30 mouse cellular contexts compared by ENCODE assay signal in genomic region chr19:40476491-40476890, GRCm38 (mm10). TPM values are rescaled to one million over a fixed set of nuclear protein-coding genes. Genes with fewer than 3 reads are reported as not detected.
A peak's percentile ranks its signal among the peaks of the same experiment; 100 is the strongest.
DNase-seq lines count a peak whose midpoint lies in the region; ATAC-seq and TF ChIP-seq lines count a peak whose summit lies in the region.
"Had no signal": no experiment of that assay in that cellular context is flagged by ENCODE, and none has a peak within 500 bp of the region (broad histone marks: within the 10 kb centered on the region; RNA-seq: fewer than 3 reads in every experiment).

No protein-coding gene starts in this region.

- H3K27ac ChIP-seq in heart, embryonic 13.5 days (replicated peaks): 0 out of 2 replicates have a peak overlapping the region, but pooled peaks have one; percentile 66
- peak overlapping the region; percentile 81 for H3K27ac ChIP-seq in liver, postnatal 0 days (ENCODE audit: low read depth)
- no peak overlapping the region for H3K27ac ChIP-seq in kidney, embryonic 16.5 days (ENCODE audit: low read length)
- H3K27ac ChIP-seq: embryonic facial prominence, embryonic 13.5 days; forebrain, embryonic 15.5 days; hindbrain, embryonic 13.5 days; limb, embryonic 10.5 days; midbrain, embryonic 12.5 days had no signal

- no peak for TF ChIP-seq CTCF in liver, postnatal 0 days (IDR thresholded peaks at IDR 0.05; ENCODE audit: low read depth)

- peaks cover 67% of the 10 kb centered on the region for H3K4me1 ChIP-seq in heart, embryonic 13.5 days
- H3K4me1 ChIP-seq in liver, postnatal 0 days (ENCODE audit: insufficient read depth): peaks cover 51% of the 10 kb centered on the region
- peaks cover 12% of the 10 kb centered on the region for H3K4me1 ChIP-seq in kidney, embryonic 16.5 days (ENCODE audit: insufficient read depth, low read length)
- H3K4me1 ChIP-seq: midbrain, embryonic 12.5 days had no signal

- no peak for ATAC-seq in heart, embryonic 13.5 days (ENCODE audit: extremely low read depth, insufficient number of reproducible peaks, low FRiP score, low TSS enrichment)
- peak; percentile 52 for ATAC-seq in liver, postnatal 0 days
- ATAC-seq in kidney, embryonic 16.5 days (ENCODE audit: low FRiP score, low TSS enrichment): no peak
- no peak for ATAC-seq in CD4-positive, CD25-positive, alpha-beta regulatory T cell, adult 4 months
- ATAC-seq: activated CD4-positive, CD25-positive, alpha-beta regulatory T cell, adult 4 months; forebrain, embryonic 15.5 days; inflammation-experienced regulatory T-cells, adult 6 months had no signal

- WGBS in heart, embryonic 13.5 days: 79% methylated on average over 4 of the region's 4 CpGs
- 59% methylated on average over 4 of the region's 4 CpGs for WGBS in liver, postnatal 0 days (ENCODE audit: insufficient replicate concordance)
- 34% methylated on average over 4 of the region's 4 CpGs for WGBS in large intestine, adult 2 months
- whole genome bisulfite sequencing in kidney, embryonic 16.5 days: 81% methylated on average over 4 of the region's 4 CpGs

- no peak overlapping the region for H3K4me2 ChIP-seq in heart, embryonic 13.5 days
- H3K4me2 ChIP-seq in liver, postnatal 0 days (ENCODE audit: low read depth, low read length): peak overlapping the region; percentile 42; the same call in 1 of the 2 replicates
- H3K4me2 ChIP-seq in kidney, embryonic 16.5 days (replicated peaks; ENCODE audit: low read depth, low read length): no peak overlapping the region
- H3K4me2 ChIP-seq: embryonic facial prominence, embryonic 13.5 days; forebrain, embryonic 15.5 days; hindbrain, embryonic 13.5 days; liver, embryonic 11.5 days; midbrain, embryonic 12.5 days had no signal

- H3K9ac ChIP-seq in heart, embryonic 13.5 days: no peak overlapping the region
- no peak overlapping the region for H3K9ac ChIP-seq in liver, postnatal 0 days (replicated peaks)
- H3K9ac ChIP-seq in kidney, embryonic 16.5 days (replicated peaks; ENCODE audit: low read length): no peak overlapping the region
- H3K9ac ChIP-seq: embryonic facial prominence, embryonic 13.5 days; forebrain, embryonic 15.5 days; hindbrain, embryonic 13.5 days; midbrain, embryonic 12.5 days had no signal

- no peaks in the 10 kb centered on the region for H3K9me3 ChIP-seq in heart, embryonic 13.5 days
- no peaks in the 10 kb centered on the region for H3K9me3 ChIP-seq in liver, postnatal 0 days (ENCODE audit: low read length)
- no peaks in the 10 kb centered on the region for H3K9me3 ChIP-seq in kidney, embryonic 16.5 days (ENCODE audit: low read length)
- H3K9me3 ChIP-seq: embryonic facial prominence, embryonic 13.5 days; forebrain, embryonic 15.5 days; hindbrain, embryonic 13.5 days; limb, embryonic 10.5 days; midbrain, embryonic 12.5 days had no signal

- no peaks in the 10 kb centered on the region for H3K27me3 ChIP-seq in heart, embryonic 13.5 days (replicated peaks)
- H3K27me3 ChIP-seq in liver, postnatal 0 days (ENCODE audit: insufficient read depth, low read length): no peaks in the 10 kb centered on the region
- H3K27me3 ChIP-seq in kidney, embryonic 16.5 days (ENCODE audit: insufficient read depth, low read length): no peaks in the 10 kb centered on the region
- H3K27me3 ChIP-seq: embryonic facial prominence, embryonic 13.5 days; forebrain, embryonic 15.5 days; hindbrain, embryonic 13.5 days; midbrain, embryonic 12.5 days had no signal

- no peak for DNase-seq in heart, adult 8-10 months (ENCODE audit: low spot score)
- no peak for DNase-seq in liver, postnatal 0 days
- DNase-seq in liver: no peak
- peak; percentile 78 for DNase-seq in large intestine, adult 2 months (ENCODE audit: low read depth, low spot score)
- DNase-seq in embryo, embryonic 10 days (ENCODE audit: low spot score): no peak
- DNase-seq: adrenal gland, adult 8-10 months; B cell, adult 2 months; cerebellum, adult 2 months; cerebellum, postnatal 25 days; embryo, embryonic 11 days; gastrocnemius, postnatal 14 days; heart, adult 18-20 months; heart, postnatal 14 days; kidney, adult 9 months; kidney, postnatal 4 days; lung, adult 2 months; lung, postnatal 14 days; right cerebral cortex, postnatal 25 days; thymus, postnatal 25 days had no signal

- 0 out of 2 replicates have a peak, but pooled peaks cover 4% of the 10 kb centered on the region for H3K36me3 ChIP-seq in heart, embryonic 13.5 days
- H3K36me3 ChIP-seq in liver, postnatal 0 days (replicated peaks; ENCODE audit: insufficient read depth, low read length): no peaks in the 10 kb centered on the region
- H3K36me3 ChIP-seq in kidney, embryonic 16.5 days (ENCODE audit: insufficient read depth, low read length): no peaks in the 10 kb centered on the region
- H3K36me3 ChIP-seq: embryonic facial prominence, embryonic 13.5 days; forebrain, embryonic 15.5 days; hindbrain, embryonic 13.5 days; limb, embryonic 10.5 days; midbrain, embryonic 12.5 days had no signal

- H3K4me3 ChIP-seq in heart, embryonic 13.5 days: no peak overlapping the region
- H3K4me3 ChIP-seq in liver, postnatal 0 days (ENCODE audit: low read depth, low read length): no peak overlapping the region
- H3K4me3 ChIP-seq in kidney, embryonic 16.5 days (ENCODE audit: low read length): no peak overlapping the region
- H3K4me3 ChIP-seq: embryonic facial prominence, embryonic 13.5 days; forebrain, embryonic 15.5 days; hindbrain, embryonic 13.5 days; limb, embryonic 10.5 days; midbrain, embryonic 12.5 days had no signal

- TF ChIP-seq EP300 in liver, postnatal 0 days (IDR thresholded peaks at IDR 0.05; ENCODE audit: low read depth): no peak

RNA-seq across cellular contexts. Expression of gene Sorbs1, which starts 37.1 kb away (rescaled TPM):
- polyA plus RNA-seq in heart, embryonic 13.5 days (2015; fragmentation: Nextera tagmentation; extraction: Ambion mirVana): 65.4 and 74.3 TPM in 2 replicates
- 100 to 1,000 TPM; 758 to 979 (median 853) TPM for total RNA-seq in heart, adult 8-10 months (2022)
- 28.2 and 30.4 TPM in 2 replicates for polyA plus RNA-seq in liver, postnatal 0 days (2015; fragmentation: Nextera tagmentation; extraction: Ambion mirVana)
- polyA plus RNA-seq in large intestine, adult 2 months (2012; rRNA removed): 14.9 and 32.3 TPM in 2 replicates
- polyA plus RNA-seq in kidney, embryonic 16.5 days (2015; fragmentation: Nextera tagmentation; extraction: Ambion mirVana): 60.1 and 63.1 TPM in 2 replicates
- 10 to 100 TPM; 19.0 to 28.5 TPM for polyA plus RNA-seq in CD4-positive, CD25-positive, alpha-beta regulatory T cell, adult 4 months (2017; shearing (Covaris generic))
